Mouse (Mus musculus): ENCODE measurements around the gene Shisa4. TPM values are rescaled to one million over a fixed set of nuclear protein-coding genes. Genes with fewer than 3 reads are reported as not detected.
"Not testable (repeated sequence)": the region's sequence is repeated elsewhere in the genome, so short reads cannot be mapped to it uniquely, and the experiment has no call there.

Gene Shisa4
- total and polyA plus RNA-seq, 2 experiments: 0.18 to 0.33 TPM

DNA sequence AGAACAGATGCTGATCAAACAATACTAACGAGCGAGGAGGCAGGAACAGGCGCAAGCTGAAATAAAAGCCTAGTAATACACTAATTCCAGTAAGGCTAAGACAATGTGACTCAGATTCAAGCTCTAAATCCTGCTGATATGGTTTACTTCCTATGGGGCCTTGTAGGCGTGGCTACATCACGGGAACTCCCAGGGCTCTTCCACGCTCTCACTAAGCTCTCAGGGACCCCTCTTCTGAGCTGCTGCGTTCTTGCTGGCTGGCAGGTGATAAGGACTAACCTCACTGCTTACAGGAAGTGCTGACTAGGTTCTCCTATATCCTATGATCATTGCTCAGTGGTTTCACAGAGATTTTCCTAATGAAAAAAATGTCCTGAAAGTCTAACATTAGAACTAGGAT, 30.3 kb upstream of the Shisa4 start:
- 86% methylated on average over 7 of the region's 7 CpGs for WGBS
- Histone ChIP-seq H3K27ac (replicated peaks; ENCODE audit: insufficient read depth, low read depth, low read length) (no peak overlapping the region), H3K36me3 (ENCODE audit: control insufficient read depth, insufficient read depth, low read length) (peaks cover 53% of the 10 kb centered on the region), H3K79me2 (ENCODE audit: control insufficient read depth, insufficient read depth, low read length) (no peaks in the 10 kb centered on the region), H3K4me3 (ENCODE audit: insufficient read depth, low read depth, low read length) (no peak overlapping the region), H3K9ac (ENCODE audit: low read depth, low read length) (no peak overlapping the region), H3K4me1 (ENCODE audit: control insufficient read depth, insufficient read depth, low read length) (no peaks in the 10 kb centered on the region; the same call in none of the 2 replicates), H3K27me3 (ENCODE audit: control insufficient read depth, insufficient read depth, low read length) (no peaks in the 10 kb centered on the region)
- TF ChIP-seq CTCF (IDR thresholded peaks at IDR 0.05; ENCODE audit: low read depth, low read length): no peak
- TF ChIP-seq POLR2A (IDR thresholded peaks at IDR 0.05; ENCODE audit: extremely low read depth, insufficient read depth, low read length): no peak
- DNase-seq (ENCODE audit: extremely low read depth, low read depth, low spot score): no peak

DNA sequence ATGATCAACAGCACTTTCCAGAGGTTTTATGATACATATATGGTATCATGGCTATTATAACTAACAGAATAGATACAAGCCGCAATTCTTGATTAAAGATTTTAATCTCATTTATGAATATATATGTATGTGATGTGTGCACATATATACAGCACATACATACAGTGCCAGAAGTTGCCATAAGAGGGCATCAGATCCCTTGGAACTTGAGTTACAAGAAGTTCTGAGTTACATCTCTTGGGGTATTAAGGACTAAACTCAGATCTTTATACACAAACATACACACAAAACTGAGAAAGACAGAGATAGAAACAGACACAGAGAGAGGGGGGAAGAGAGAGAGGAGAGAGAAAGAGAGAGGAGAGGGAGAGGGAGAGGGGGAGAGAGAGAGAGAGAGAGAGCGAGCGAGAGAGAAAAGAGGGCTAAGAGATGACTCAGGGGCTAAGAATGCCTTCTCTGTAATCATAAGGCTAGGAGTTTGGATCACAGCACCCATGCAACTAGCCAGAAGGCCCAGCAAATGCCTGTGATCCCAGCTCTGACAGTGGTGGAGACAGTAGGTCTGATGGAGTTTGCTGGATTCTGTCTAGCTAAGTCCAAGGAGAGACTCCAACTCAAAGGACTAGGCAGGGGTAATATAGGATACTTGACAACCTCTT, 26.5 kb upstream of the Shisa4 start:
- Histone ChIP-seq H3K79me2 (ENCODE audit: control insufficient read depth, insufficient read depth, low read length) (no peaks in the 10 kb centered on the region), H3K36me3 (ENCODE audit: control insufficient read depth, insufficient read depth, low read length) (peaks cover 55% of the 10 kb centered on the region), H3K9ac (ENCODE audit: low read depth, low read length) (no peak overlapping the region), H3K4me1 (ENCODE audit: control insufficient read depth, insufficient read depth, low read length) (no peaks in the 10 kb centered on the region; the same call in none of the 2 replicates), H3K27ac (replicated peaks; ENCODE audit: insufficient read depth, low read depth, low read length) (no peak overlapping the region), H3K27me3 (ENCODE audit: control insufficient read depth, insufficient read depth, low read length) (no peaks in the 10 kb centered on the region), H3K4me3 (ENCODE audit: insufficient read depth, low read depth, low read length) (no peak overlapping the region)
- 84% methylated on average over 3 of the region's 3 CpGs for WGBS
- no peak for DNase-seq (ENCODE audit: extremely low read depth, low read depth, low spot score)
- no peak for TF ChIP-seq POLR2A (IDR thresholded peaks at IDR 0.05; ENCODE audit: extremely low read depth, insufficient read depth, low read length)
- no peak for TF ChIP-seq CTCF (IDR thresholded peaks at IDR 0.05; ENCODE audit: low read depth, low read length)

- Histone ChIP-seq H3K36me3 (ENCODE audit: control insufficient read depth, insufficient read depth, low read length) (peaks cover 51% of the 10 kb centered on the region), H3K9ac (ENCODE audit: low read depth, low read length) (no peak overlapping the region)
- 94% methylated on average over 5 of the region's 5 CpGs for WGBS
Measured at GRCm38 (mm10) chr1:135399466-135399865, 24.4 kb upstream of the Shisa4 start.

DNA sequence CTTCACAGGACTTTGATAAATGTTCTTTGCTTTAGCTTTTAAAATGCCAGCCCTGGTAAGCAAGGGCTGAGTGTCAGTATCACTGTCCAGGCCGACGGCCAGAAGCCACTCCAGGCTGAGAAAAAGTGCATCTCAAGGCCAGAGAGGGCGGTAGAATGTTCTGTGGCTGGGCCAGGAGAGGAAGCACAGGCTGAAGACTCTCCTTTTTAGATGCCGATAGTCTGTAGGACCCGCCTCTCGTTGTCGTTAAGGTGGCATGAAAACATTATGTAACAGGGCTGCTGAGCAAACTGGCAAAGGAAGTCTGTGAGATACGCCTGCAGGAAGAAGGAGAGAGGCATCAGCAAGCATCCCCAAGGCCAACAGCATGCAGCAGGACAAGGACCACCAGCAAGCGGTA, 10.1 kb upstream of the Shisa4 start:
- peaks cover 38% of the 10 kb centered on the region for H3K36me3 ChIP-seq (ENCODE audit: control insufficient read depth, insufficient read depth, low read length)
- H3K9ac ChIP-seq (ENCODE audit: low read depth, low read length): no peak overlapping the region
- 87% methylated on average over 9 of the region's 9 CpGs for WGBS
- H3K79me2 ChIP-seq (ENCODE audit: control insufficient read depth, insufficient read depth, low read length): no peaks in the 10 kb centered on the region
- H3K4me1 ChIP-seq (ENCODE audit: control insufficient read depth, insufficient read depth, low read length): no peaks in the 10 kb centered on the region
- H3K4me3 ChIP-seq (ENCODE audit: insufficient read depth, low read depth, low read length): no peak overlapping the region
- no peaks in the 10 kb centered on the region for H3K27me3 ChIP-seq (ENCODE audit: control insufficient read depth, insufficient read depth, low read length)
- no peak overlapping the region for H3K27ac ChIP-seq (replicated peaks; ENCODE audit: insufficient read depth, low read depth, low read length)
- TF ChIP-seq POLR2A (IDR thresholded peaks at IDR 0.05; ENCODE audit: extremely low read depth, insufficient read depth, low read length): no peak
- TF ChIP-seq CTCF (IDR thresholded peaks at IDR 0.05; ENCODE audit: low read depth, low read length): no peak
- DNase-seq (ENCODE audit: extremely low read depth, low read depth, low spot score): no peak

More at GRCm38 (mm10) chr1:135399466-135399865, 24.4 kb upstream of the Shisa4 start:
- H3K4me3 ChIP-seq (ENCODE audit: insufficient read depth, low read depth, low read length): no peak overlapping the region
- DNase-seq (ENCODE audit: extremely low read depth, low read depth, low spot score): no peak
- no peak overlapping the region for H3K27ac ChIP-seq (replicated peaks; ENCODE audit: insufficient read depth, low read depth, low read length)
- TF ChIP-seq POLR2A (IDR thresholded peaks at IDR 0.05; ENCODE audit: extremely low read depth, insufficient read depth, low read length): no peak
- TF ChIP-seq CTCF (IDR thresholded peaks at IDR 0.05; ENCODE audit: low read depth, low read length): no peak
- H3K27me3 ChIP-seq (ENCODE audit: control insufficient read depth, insufficient read depth, low read length): no peaks in the 10 kb centered on the region
- no peaks in the 10 kb centered on the region; the same call in 1 of the 2 replicates for H3K4me1 ChIP-seq (ENCODE audit: control insufficient read depth, insufficient read depth, low read length)
- no peaks in the 10 kb centered on the region for H3K79me2 ChIP-seq (ENCODE audit: control insufficient read depth, insufficient read depth, low read length)

DNA sequence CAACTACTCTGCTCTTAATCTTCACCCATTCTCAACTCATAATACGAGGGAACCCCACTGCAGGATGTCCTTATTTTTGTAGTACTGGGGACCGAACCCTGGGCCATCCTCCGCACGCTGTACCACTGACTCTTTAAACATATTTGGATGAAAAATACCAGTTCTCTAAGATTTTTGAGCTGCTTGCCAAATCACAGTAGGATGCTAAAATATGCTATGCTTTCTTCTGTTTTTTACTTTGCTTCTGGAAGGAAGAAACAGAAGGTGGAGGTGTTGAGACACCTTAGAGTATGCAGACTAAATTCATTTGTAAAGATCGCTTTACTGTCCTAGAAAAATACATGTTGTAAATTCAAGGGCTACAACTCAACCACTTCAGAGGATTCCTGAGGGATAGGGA, 9.1 kb upstream of the Shisa4 start:
- WGBS: 99% methylated on average over 5 of the region's 5 CpGs
- Histone ChIP-seq H3K79me2 (ENCODE audit: control insufficient read depth, insufficient read depth, low read length) (no peaks in the 10 kb centered on the region), H3K4me3 (ENCODE audit: insufficient read depth, low read depth, low read length) (no peak overlapping the region), H3K4me1 (ENCODE audit: control insufficient read depth, insufficient read depth, low read length) (no peaks in the 10 kb centered on the region), H3K36me3 (ENCODE audit: control insufficient read depth, insufficient read depth, low read length) (peaks cover 35% of the 10 kb centered on the region), H3K27ac (replicated peaks; ENCODE audit: insufficient read depth, low read depth, low read length) (no peak overlapping the region), H3K27me3 (ENCODE audit: control insufficient read depth, insufficient read depth, low read length) (no peaks in the 10 kb centered on the region), H3K9ac (ENCODE audit: low read depth, low read length) (no peak overlapping the region)
- no peak for DNase-seq (ENCODE audit: extremely low read depth, low read depth, low spot score)
- no peak for TF ChIP-seq POLR2A (IDR thresholded peaks at IDR 0.05; ENCODE audit: extremely low read depth, insufficient read depth, low read length)
- TF ChIP-seq CTCF (IDR thresholded peaks at IDR 0.05; ENCODE audit: low read depth, low read length): no peak

DNA sequence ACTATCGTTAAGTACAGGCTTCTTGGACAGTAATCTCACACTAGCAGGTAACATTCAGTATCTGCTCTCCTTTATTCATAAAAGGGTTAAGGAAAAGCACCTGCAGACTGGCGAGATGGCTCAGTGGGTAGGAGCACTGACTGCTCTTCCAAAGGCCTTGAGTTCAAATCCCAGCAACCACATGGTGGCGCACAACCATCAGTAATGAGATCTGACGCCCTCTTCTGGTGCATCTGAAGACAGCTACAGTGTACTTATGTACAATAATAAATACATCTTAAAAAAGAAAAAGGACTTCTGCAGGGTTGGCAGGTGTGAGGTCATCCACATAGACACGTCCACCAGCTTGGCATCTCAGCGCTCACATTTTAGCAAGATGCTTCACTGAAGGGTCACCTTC, 6.5 kb upstream of the Shisa4 start:
- not testable (repeated sequence) for H3K4me1 ChIP-seq (ENCODE audit: control insufficient read depth, insufficient read depth, low read length); DNase-seq (ENCODE audit: extremely low read depth, low read depth, low spot score); H3K27ac ChIP-seq (replicated peaks; ENCODE audit: insufficient read depth, low read depth, low read length); H3K27me3 ChIP-seq (ENCODE audit: control insufficient read depth, insufficient read depth, low read length); H3K4me3 ChIP-seq (ENCODE audit: insufficient read depth, low read depth, low read length); H3K79me2 ChIP-seq (ENCODE audit: control insufficient read depth, insufficient read depth, low read length); H3K9ac ChIP-seq (ENCODE audit: low read depth, low read length)
- peaks cover 21% of the 10 kb centered on the region for H3K36me3 ChIP-seq (ENCODE audit: control insufficient read depth, insufficient read depth, low read length)
- 0 out of 2 replicates have a peak, but pooled peaks have one; percentile 12 for TF ChIP-seq CTCF (IDR thresholded peaks at IDR 0.05; ENCODE audit: low read depth, low read length)
- WGBS: 78% methylated on average over 6 of the region's 6 CpGs
